Mouse (Mus musculus): ENCODE measurements around the gene Bglap.

DNA sequence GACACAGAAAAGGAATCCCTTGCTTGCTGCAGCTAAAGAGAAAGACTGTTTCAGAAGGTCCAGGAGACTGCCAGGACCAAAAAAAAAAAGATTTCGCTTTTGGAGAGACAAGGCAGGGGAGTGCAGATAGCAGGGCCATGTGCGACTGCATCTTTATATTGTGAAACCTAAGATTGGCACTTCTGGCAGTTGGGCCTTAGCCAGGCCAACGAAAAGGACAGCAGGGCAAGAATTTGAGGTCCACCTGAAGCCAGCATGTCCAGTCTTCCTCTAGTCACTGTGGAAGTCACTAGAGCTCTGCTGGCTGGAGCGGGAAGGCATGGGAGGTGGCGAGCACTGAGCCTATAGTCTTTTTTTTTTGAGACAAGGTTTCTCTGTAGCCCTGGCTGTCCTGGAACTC, 24.7 kb upstream of the Bglap start:
- no peak for TF ChIP-seq CTCF (IDR thresholded peaks at IDR 0.05; ENCODE audit: borderline replicate concordance, extremely low read depth, insufficient read depth, insufficient read length)
- TF ChIP-seq POLR2A (IDR thresholded peaks at IDR 0.05; ENCODE audit: borderline replicate concordance, extremely low read depth, insufficient read depth, insufficient read length, poor library complexity, severe bottlenecking): no peak

Measured in brain, embryonic 14.5 days (tissue).